Mouse (Mus musculus): Measurements from ENCODE around the gene Entpd2.

DNA sequence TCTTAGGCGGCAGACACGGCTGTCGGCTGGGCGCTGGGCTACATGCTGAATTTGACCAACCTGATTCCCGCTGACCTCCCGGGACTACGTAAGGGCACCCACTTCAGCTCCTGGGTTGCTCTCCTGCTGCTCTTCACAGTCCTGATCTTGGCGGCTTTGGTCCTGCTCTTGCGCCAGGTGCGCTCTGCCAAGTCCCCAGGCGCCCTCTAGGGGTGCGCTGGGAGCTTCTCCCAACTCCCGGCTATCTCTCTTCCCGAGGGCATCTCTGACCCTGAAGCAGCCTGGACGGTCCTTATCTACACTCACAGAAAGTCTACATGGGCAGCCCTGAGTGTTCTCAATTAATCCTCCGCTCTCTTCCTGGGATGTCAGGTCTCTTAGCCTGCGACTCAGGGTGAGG is 5.1 kb downstream of the Entpd2 start:
- TF ChIP-seq POLR2A (IDR thresholded peaks at IDR 0.05; ENCODE audit: control insufficient read depth, low read depth, low read length) (no peak), CTCF (IDR thresholded peaks at IDR 0.05; ENCODE audit: control insufficient read depth, insufficient read depth, insufficient replicate concordance, low read depth, low read length) (peak; percentile 37; the same call in 1 of the 2 replicates)
